Mouse (Mus musculus) erythroblast, embryonic 14.5 days (primary cell): ENCODE measurements around the gene Slc2a10. TPM values are rescaled to one million over a fixed set of nuclear protein-coding genes. Genes with fewer than 3 reads are reported as not detected.

Experiments
- H3K27me3 ChIP-seq: 2 replicates; pipeline ENCODE4 v1.6.1; 2012; ENCODE audit warnings: inconsistent platforms; ENCODE audit not compliant: control insufficient read depth
- H3K36me3 ChIP-seq: 2 replicates; pipeline ENCODE4 v1.6.1; 2012; ENCODE audit warnings: mild to moderate bottlenecking, inconsistent platforms; ENCODE audit not compliant: control insufficient read depth
- H3K4me1 ChIP-seq: 2 replicates; pipeline ENCODE4 v1.6.1; 2012; ENCODE audit warnings: inconsistent platforms; ENCODE audit not compliant: control insufficient read depth
- H3K4me3 ChIP-seq: replicated peaks from 2 replicates; pipeline ENCODE3; 2012; ENCODE audit warnings: moderate library complexity, mild to moderate bottlenecking, inconsistent platforms
- H3K9me3 ChIP-seq: 2 replicates; pipeline ENCODE4 v1.6.1; 2012; ENCODE audit warnings: low read length, inconsistent platforms, mixed read lengths; ENCODE audit not compliant: control insufficient read depth
- GATA1 ChIP-seq: IDR thresholded peaks from 2 replicates; pipeline ENCODE4 v1.6.1; 2012; ENCODE audit warnings: low read length, inconsistent platforms, mixed read lengths
- TAL1 ChIP-seq: IDR thresholded peaks from 3 replicates; pipeline ENCODE4 v1.6.1; 2012; ENCODE audit warnings: low read length, inconsistent platforms, mixed read lengths
- polyA plus RNA-seq: library from polyadenylated mRNA; stranded (reverse); fragments of >175 nt; gene quantifications from 2 replicates; pipeline ENCODE4 v1.2.3, GENCODE M21; 2012

Slc2a10 gene
- polyA plus RNA-seq, 1 experiment: not detected

- H3K4me1 ChIP-seq: peaks cover 1% of the 10 kb centered on the region; the same call in 1 of the 2 replicates
- TF ChIP-seq GATA1 (no peak), TAL1 (no peak)
- no peaks in the 10 kb centered on the region for H3K27me3 ChIP-seq
Observed at GRCm38 (mm10) chr2:165512870-165513600, 9.4 kb downstream of the Slc2a10 start.

GRCm38 (mm10) chr2:165515178-165515728 is 11.7 kb downstream of the Slc2a10 start:
- H3K4me1 ChIP-seq: peaks cover 1% of the 10 kb centered on the region; the same call in 1 of the 2 replicates
- H3K27me3 ChIP-seq: no peaks in the 10 kb centered on the region
- H3K9me3 ChIP-seq: no peaks in the 10 kb centered on the region
- H3K4me3 ChIP-seq: no peak overlapping the region
- TF ChIP-seq TAL1 (no peak), GATA1 (no peak)
- H3K36me3 ChIP-seq: no peaks in the 10 kb centered on the region

More at GRCm38 (mm10) chr2:165512870-165513600, 9.4 kb downstream of the Slc2a10 start:
- no peaks in the 10 kb centered on the region for H3K9me3 ChIP-seq
- no peak overlapping the region for H3K4me3 ChIP-seq
- no peaks in the 10 kb centered on the region for H3K36me3 ChIP-seq

DNA sequence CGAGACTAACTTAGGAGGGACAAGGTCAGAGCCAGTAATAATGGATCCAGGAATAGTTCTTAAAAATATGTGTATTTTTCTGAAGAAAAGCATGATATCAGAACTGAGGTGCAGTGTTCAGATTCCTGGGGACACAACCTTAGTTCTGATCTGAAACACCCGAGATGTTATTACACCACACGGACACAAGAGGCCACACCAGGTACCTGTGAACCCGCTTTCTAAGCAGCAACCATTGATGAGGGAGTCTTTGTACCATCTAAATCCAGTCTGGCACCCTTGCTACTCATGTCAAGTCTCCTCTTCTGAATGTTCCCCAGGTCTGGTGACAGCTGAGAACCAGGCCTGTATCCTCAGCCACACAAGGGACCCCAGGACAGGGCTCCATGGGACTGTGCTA is 22.0 kb downstream of the Slc2a10 start:
- Histone ChIP-seq H3K4me1 (no peaks in the 10 kb centered on the region), H3K27me3 (no peaks in the 10 kb centered on the region), H3K9me3 (no peaks in the 10 kb centered on the region), H3K36me3 (no peaks in the 10 kb centered on the region), H3K4me3 (no peak overlapping the region)
- no peak for TF ChIP-seq TAL1
- TF ChIP-seq GATA1: no peak

DNA sequence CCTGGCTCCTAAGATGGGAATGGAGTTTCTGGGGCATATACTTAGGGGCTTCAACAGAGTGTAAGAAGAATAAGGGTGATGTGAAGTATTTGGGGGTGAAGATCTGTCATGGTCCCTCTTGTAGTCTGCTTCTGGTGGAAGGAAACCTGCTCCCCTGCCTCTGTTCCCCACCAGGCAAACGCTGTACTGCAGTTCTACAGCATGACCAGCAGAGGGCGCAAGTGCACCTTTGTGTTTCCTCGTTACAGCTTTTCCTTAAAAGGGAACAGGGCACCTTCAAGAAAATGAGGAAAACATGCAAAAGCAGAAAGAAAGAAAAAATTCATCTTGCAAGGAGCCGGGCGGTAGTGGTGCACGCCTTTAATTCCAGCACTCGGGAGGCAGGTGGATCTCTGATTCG is 25.5 kb downstream of the Slc2a10 start:
- no peaks in the 10 kb centered on the region for H3K27me3 ChIP-seq
- H3K4me3 ChIP-seq: no peak overlapping the region
- no peaks in the 10 kb centered on the region for H3K4me1 ChIP-seq
- TF ChIP-seq GATA1: no peak
- no peak for TF ChIP-seq TAL1
- H3K9me3 ChIP-seq: no peaks in the 10 kb centered on the region
- H3K36me3 ChIP-seq: no peaks in the 10 kb centered on the region

- TF ChIP-seq TAL1 (no peak), GATA1 (no peak)
- H3K9me3 ChIP-seq: no peaks in the 10 kb centered on the region
- no peaks in the 10 kb centered on the region for H3K4me1 ChIP-seq
- no peak overlapping the region for H3K4me3 ChIP-seq
- H3K27me3 ChIP-seq: no peaks in the 10 kb centered on the region
- no peaks in the 10 kb centered on the region for H3K36me3 ChIP-seq
Observed at GRCm38 (mm10) chr2:165533789-165534188, 30.2 kb downstream of the Slc2a10 start.

DNA sequence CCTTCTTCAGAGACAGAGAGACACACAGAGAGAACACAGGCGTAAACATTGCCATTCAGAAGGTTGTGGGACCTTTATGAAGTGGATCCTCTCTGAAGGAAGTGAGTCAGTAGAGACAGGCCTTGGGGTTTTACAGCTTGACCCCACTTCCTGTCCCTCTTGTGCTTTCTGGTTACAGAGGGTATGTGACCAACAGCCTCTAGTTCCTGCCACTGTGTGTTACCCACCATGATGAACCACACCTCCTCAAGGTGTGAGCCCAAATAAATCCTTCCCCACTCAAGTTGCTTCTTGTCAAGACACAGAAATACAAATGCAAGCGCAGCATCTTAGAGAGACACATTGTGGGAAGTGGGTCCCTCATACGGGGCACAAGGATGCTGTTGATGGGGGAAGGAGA is 37.4 kb downstream of the Slc2a10 start:
- H3K9me3 ChIP-seq: no peaks in the 10 kb centered on the region
- H3K27me3 ChIP-seq: no peaks in the 10 kb centered on the region
- H3K4me3 ChIP-seq: no peak overlapping the region
- no peaks in the 10 kb centered on the region for H3K36me3 ChIP-seq
- no peaks in the 10 kb centered on the region for H3K4me1 ChIP-seq
- TF ChIP-seq GATA1 (no peak), TAL1 (no peak)

- Histone ChIP-seq H3K27me3 (no peaks in the 10 kb centered on the region), H3K4me3 (no peak overlapping the region), H3K4me1 (no peaks in the 10 kb centered on the region), H3K9me3 (no peaks in the 10 kb centered on the region), H3K36me3 (no peaks in the 10 kb centered on the region)
- no peak for TF ChIP-seq TAL1
- TF ChIP-seq GATA1: no peak
Observed at GRCm38 (mm10) chr2:165542939-165543669, 39.5 kb downstream of the Slc2a10 start.

GRCm38 (mm10) chr2:165543670-165544016 is 40.1 kb downstream of the Slc2a10 start:
- Histone ChIP-seq H3K27me3 (no peaks in the 10 kb centered on the region), H3K36me3 (no peaks in the 10 kb centered on the region), H3K4me3 (no peak overlapping the region), H3K9me3 (no peaks in the 10 kb centered on the region), H3K4me1 (no peaks in the 10 kb centered on the region)
- TF ChIP-seq GATA1: no peak
- TF ChIP-seq TAL1: no peak

DNA sequence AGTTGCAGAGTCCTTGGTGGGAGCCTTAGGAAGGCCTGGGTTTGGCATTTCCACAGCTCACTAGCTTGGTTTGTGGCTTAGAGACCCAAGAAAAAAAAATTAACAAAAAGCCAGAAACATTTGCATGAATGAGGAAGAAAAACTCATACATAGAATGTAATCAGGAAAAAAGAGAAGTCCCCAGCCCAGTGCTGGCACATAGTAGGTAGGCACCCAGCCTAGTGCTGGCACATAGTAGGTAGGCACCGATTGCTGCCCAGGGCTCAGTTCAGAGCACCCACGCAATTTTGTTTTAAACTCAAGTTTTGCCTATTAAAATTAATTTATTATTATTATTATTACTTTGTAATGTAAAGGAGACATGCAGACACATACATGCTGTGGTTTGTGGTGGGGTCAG is 42.1 kb downstream of the Slc2a10 start:
- Histone ChIP-seq H3K9me3 (no peaks in the 10 kb centered on the region), H3K27me3 (no peaks in the 10 kb centered on the region), H3K4me3 (no peak overlapping the region), H3K4me1 (no peaks in the 10 kb centered on the region), H3K36me3 (no peaks in the 10 kb centered on the region)
- no peak for TF ChIP-seq TAL1
- no peak for TF ChIP-seq GATA1

GRCm38 (mm10) chr2:165546341-165546740 is 42.8 kb downstream of the Slc2a10 start:
- no peak overlapping the region for H3K4me3 ChIP-seq
- H3K27me3 ChIP-seq: no peaks in the 10 kb centered on the region
- no peak for TF ChIP-seq TAL1
- TF ChIP-seq GATA1: no peak
- no peaks in the 10 kb centered on the region for H3K4me1 ChIP-seq
- H3K9me3 ChIP-seq: no peaks in the 10 kb centered on the region
- H3K36me3 ChIP-seq: no peaks in the 10 kb centered on the region
